28 mouse cellular contexts compared by ENCODE assay signal in genomic region chr10:94846501-94847105, GRCm38 (mm10).
DNase-seq lines count a peak whose midpoint lies in the region; ATAC-seq and TF ChIP-seq lines count a peak whose summit lies in the region.
"Had no signal": no experiment of that assay in that cellular context is flagged by ENCODE, and none has a peak within 500 bp of the region (broad histone marks: within the 10 kb centered on the region; RNA-seq: fewer than 3 reads in every experiment).

No protein-coding gene starts in this region.

- H3K9me3 ChIP-seq in lung, postnatal 0 days (ENCODE audit: low read length): no peaks in the 10 kb centered on the region
- no peaks in the 10 kb centered on the region for H3K9me3 ChIP-seq in hindbrain, postnatal 0 days (ENCODE audit: low read length)
- H3K9me3 ChIP-seq: embryonic facial prominence, embryonic 13.5 days; heart, embryonic 10.5 days; hindbrain, embryonic 10.5 days; kidney, embryonic 15.5 days; limb, embryonic 13.5 days; liver, embryonic 13.5 days; lung, embryonic 15.5 days; midbrain, embryonic 15.5 days had no signal

- H3K27me3 ChIP-seq in lung, postnatal 0 days (replicated peaks; ENCODE audit: insufficient read depth, low read length): no peaks in the 10 kb centered on the region
- no peaks in the 10 kb centered on the region for H3K27me3 ChIP-seq in hindbrain, postnatal 0 days (ENCODE audit: insufficient read depth, low read length)
- H3K27me3 ChIP-seq: kidney, embryonic 15.5 days; limb, embryonic 13.5 days; liver, embryonic 13.5 days; lung, embryonic 15.5 days; midbrain, embryonic 15.5 days had no signal

- 79% methylated on average over 8 of the region's 8 CpGs for WGBS in lung, postnatal 0 days
- 83% methylated on average over 8 of the region's 8 CpGs for WGBS in hindbrain, postnatal 0 days

- no peak overlapping the region for H3K4me3 ChIP-seq in lung, postnatal 0 days (ENCODE audit: low read depth, low read length)
- no peak overlapping the region for H3K4me3 ChIP-seq in hindbrain, postnatal 0 days (ENCODE audit: low read length)
- H3K4me3 ChIP-seq: embryonic facial prominence, embryonic 13.5 days; erythroblast, embryonic 14.5 days; gastrocnemius, adult 2 months; heart, embryonic 10.5 days; hindbrain, embryonic 10.5 days; kidney, embryonic 15.5 days; limb, embryonic 13.5 days; liver, embryonic 13.5 days; lung, embryonic 15.5 days; midbrain, embryonic 15.5 days; myocyte had no signal

- H3K36me3 ChIP-seq in lung, postnatal 0 days (ENCODE audit: insufficient read depth, low read length): no peaks in the 10 kb centered on the region
- peaks cover 19% of the 10 kb centered on the region; the same call in 1 of the 2 replicates for H3K36me3 ChIP-seq in hindbrain, postnatal 0 days (ENCODE audit: insufficient read depth, low read length)
- H3K36me3 ChIP-seq: embryonic facial prominence, embryonic 13.5 days; kidney, embryonic 15.5 days; limb, embryonic 13.5 days; liver, embryonic 13.5 days had no signal

- peak; percentile 9 for DNase-seq in lung, postnatal 0 days (ENCODE audit: low spot score)
- DNase-seq in lung, postnatal 10 days: no peak
- DNase-seq in 416B (ENCODE audit: low read depth): peak; percentile 8
- peak; percentile 40 to 44 for DNase-seq in B cell, adult 2 months
- DNase-seq in hindbrain, postnatal 0 days (ENCODE audit: low spot score): no peak
- no peak for DNase-seq in embryo, embryonic 11 days
- no peak for DNase-seq in right cerebral cortex, adult 2 months (ENCODE audit: low spot score in 2 of 2)
- DNase-seq: adrenal gland, postnatal 10 days; cerebellum, adult 9-10 months; gastrocnemius, adult 2 months; kidney, postnatal 36 days; layer of hippocampus, postnatal 36 days; liver, embryonic 13.5 days; right cerebral cortex, postnatal 14 days; thymus, postnatal 14 days had no signal

- no peak for TF ChIP-seq CTCF in lung, postnatal 0 days (IDR thresholded peaks at IDR 0.05)
- no peak for TF ChIP-seq CTCF in hindbrain, postnatal 0 days (IDR thresholded peaks at IDR 0.05; ENCODE audit: low read depth)

- TF ChIP-seq EP300 in lung, postnatal 0 days (IDR thresholded peaks at IDR 0.05): no peak

- H3K4me1 ChIP-seq in lung, postnatal 0 days (ENCODE audit: insufficient read depth, low read depth, low read length): no peaks in the 10 kb centered on the region
- no peaks in the 10 kb centered on the region for H3K4me1 ChIP-seq in hindbrain, postnatal 0 days (ENCODE audit: insufficient read depth, low read length)
- H3K4me1 ChIP-seq: embryonic facial prominence, embryonic 13.5 days; heart, embryonic 10.5 days; hindbrain, embryonic 10.5 days; kidney, embryonic 15.5 days; limb, embryonic 13.5 days; lung, embryonic 15.5 days; midbrain, embryonic 15.5 days had no signal

- no peak overlapping the region for H3K4me2 ChIP-seq in lung, postnatal 0 days (replicated peaks; ENCODE audit: low read depth, low read length)
- no peak overlapping the region for H3K4me2 ChIP-seq in hindbrain, postnatal 0 days (ENCODE audit: low read depth, low read length)
- H3K4me2 ChIP-seq: embryonic facial prominence, embryonic 13.5 days; kidney, embryonic 15.5 days; limb, embryonic 13.5 days; liver, embryonic 13.5 days; lung, embryonic 15.5 days; midbrain, embryonic 15.5 days had no signal

- H3K9ac ChIP-seq in lung, postnatal 0 days (replicated peaks; ENCODE audit: low read depth): no peak overlapping the region
- H3K9ac ChIP-seq in hindbrain, postnatal 0 days (replicated peaks; ENCODE audit: low read length): no peak overlapping the region
- H3K9ac ChIP-seq: embryonic facial prominence, embryonic 13.5 days; kidney, embryonic 15.5 days; limb, embryonic 13.5 days; liver, embryonic 13.5 days; lung, embryonic 15.5 days; midbrain, embryonic 15.5 days had no signal

- H3K27ac ChIP-seq in lung, postnatal 0 days (ENCODE audit: low read length): no peak overlapping the region
- H3K27ac ChIP-seq in hindbrain, postnatal 0 days: no peak overlapping the region
- H3K27ac ChIP-seq: embryonic facial prominence, embryonic 13.5 days; gastrocnemius, adult 2 months; heart, embryonic 10.5 days; hindbrain, embryonic 10.5 days; kidney, embryonic 15.5 days; limb, embryonic 13.5 days; liver, embryonic 13.5 days; lung, embryonic 15.5 days; midbrain, embryonic 15.5 days had no signal

- ATAC-seq in lung, postnatal 0 days: no peak
- peak; percentile 61 for ATAC-seq in megakaryocyte progenitor cell, adult 5-6 weeks (replicated peaks; ENCODE audit: poor library complexity)
- ATAC-seq in hindbrain, postnatal 0 days: no peak
- ATAC-seq: forebrain, embryonic 14.5 days; hindbrain, embryonic 16.5 days; intestine, embryonic 16.5 days; midbrain, embryonic 15.5 days had no signal

Comparison
In these comparisons a context has a peak if more than half of its experiments do, and no peak if none do; other contexts are left out.
1. DNase-seq: peak in lung, postnatal 0 days (single experiment), 416B (single experiment) and B cell, adult 2 months (2 of 2); none in lung, postnatal 10 days (single experiment), hindbrain, postnatal 0 days (single experiment), embryo, embryonic 11 days (single experiment) and right cerebral cortex, adult 2 months (0 of 2).